Mouse (Mus musculus): Measurements from ENCODE around the gene Crcp. TPM values are rescaled to one million over a fixed set of nuclear protein-coding genes. Genes with fewer than 3 reads are reported as not detected.

The Crcp gene
- 35.9 and 38.6 TPM in 2 replicates for total RNA-seq (2021)
- long read RNA-seq, experiment 1, transcript Crcp-202 (6 exons, 669 nt): minor isoform, 5 of 62 reads
- long read RNA-seq, experiment 1, transcript Crcp-201 (6 exons, 1,492 nt): major isoform, 44 of 62 reads
- long read RNA-seq, experiment 1, partial matches to known transcripts: 2 of 62 reads
- long read RNA-seq, experiment 1, other reads (novel, unspliced or antisense): 11 of 62 reads
- long read RNA-seq, experiment 2, transcript Crcp-201 (6 exons, 1,492 nt): major isoform, 34 of 39 reads
- long read RNA-seq, experiment 2, partial matches to known transcripts: 0 of 39 reads
- long read RNA-seq, experiment 2, other reads (novel, unspliced or antisense): 1 of 39 reads

GRCm38 (mm10) chr5:130029142-130029897 is at the start of gene Crcp, which contains the start of gene Asl:
Gene Crcp (plus strand): TSS chr5:130029290.
Gene Asl (minus strand): TSS chr5:130029247.
- peak; percentile 92 for DNase-seq

- no peak for DNase-seq
These were observed 48.9 kb upstream of the Crcp start for GRCm38 (mm10) chr5:129980216-129980615.

GRCm38 (mm10) chr5:129989376-129989775 is 39.7 kb upstream of the Crcp start:
- peak; percentile 54 for DNase-seq

DNA sequence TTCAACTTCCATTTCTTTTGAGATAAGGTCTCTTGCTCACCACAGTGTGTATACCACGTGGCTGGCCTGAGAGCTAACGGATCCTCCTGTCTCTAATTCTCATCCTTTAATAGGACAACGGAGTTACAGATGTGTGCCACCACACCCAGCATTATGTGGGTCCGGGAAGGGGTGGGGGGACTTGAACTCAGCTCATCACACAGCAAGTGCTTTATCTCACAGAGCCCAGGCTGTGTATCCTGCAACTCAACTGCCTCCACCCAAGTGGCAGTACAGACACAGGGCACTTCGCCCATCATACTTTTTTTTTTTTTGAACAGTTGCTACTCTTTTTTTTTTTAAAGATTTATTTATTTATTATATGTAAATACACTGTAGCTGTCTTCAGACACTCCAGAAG is 37.2 kb upstream of the Crcp start:
- DNase-seq: no peak

GRCm38 (mm10) chr5:129993374-129993773 is 35.7 kb upstream of the Crcp start:
- no peak for DNase-seq

DNA sequence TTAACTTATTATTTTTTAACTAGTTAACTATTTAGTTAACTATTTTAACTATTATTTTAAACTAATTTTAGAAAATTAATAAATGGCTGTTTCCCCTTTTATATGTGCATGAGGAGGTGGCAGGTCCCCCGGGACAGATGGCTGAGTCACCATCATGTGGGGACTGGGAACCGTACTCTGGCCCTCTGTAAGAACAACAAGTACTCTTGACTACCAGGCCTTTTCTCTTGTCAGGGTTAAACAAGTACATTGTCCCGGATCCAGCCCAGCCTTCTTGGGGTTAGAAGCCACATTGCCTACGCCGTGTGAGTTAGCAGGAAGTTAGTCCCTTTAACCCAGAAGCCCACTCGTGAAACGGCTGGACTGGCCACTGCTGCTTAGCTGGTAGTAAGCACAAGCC is 34.1 kb upstream of the Crcp start:
- no peak for DNase-seq

DNA sequence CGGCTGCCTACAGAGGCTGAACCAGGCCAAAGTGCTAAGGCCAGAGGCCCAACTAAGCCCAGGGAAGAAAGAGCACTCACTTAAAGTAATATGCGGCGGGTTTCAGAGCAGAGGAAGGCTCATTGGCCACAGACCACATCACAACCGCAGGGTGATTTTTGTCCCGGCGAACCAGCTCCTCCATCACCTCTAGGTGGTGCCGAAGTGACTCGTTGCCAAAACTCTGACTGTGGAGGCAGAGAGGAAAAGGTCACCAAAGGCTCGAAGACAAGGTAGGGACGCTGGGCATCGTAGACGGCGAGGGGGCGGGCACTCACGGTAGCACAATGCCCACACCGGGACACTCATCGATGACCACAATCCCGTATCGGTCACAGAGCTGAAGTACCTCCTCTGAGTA is 31.4 kb upstream of the Crcp start:
- DNase-seq: no peak

- DNase-seq: peak; percentile 75
These were observed 30.0 kb upstream of the Crcp start for GRCm38 (mm10) chr5:129999097-129999496.

- DNase-seq: no peak
These were observed 28.4 kb upstream of the Crcp start for GRCm38 (mm10) chr5:130000735-130001134.

DNA sequence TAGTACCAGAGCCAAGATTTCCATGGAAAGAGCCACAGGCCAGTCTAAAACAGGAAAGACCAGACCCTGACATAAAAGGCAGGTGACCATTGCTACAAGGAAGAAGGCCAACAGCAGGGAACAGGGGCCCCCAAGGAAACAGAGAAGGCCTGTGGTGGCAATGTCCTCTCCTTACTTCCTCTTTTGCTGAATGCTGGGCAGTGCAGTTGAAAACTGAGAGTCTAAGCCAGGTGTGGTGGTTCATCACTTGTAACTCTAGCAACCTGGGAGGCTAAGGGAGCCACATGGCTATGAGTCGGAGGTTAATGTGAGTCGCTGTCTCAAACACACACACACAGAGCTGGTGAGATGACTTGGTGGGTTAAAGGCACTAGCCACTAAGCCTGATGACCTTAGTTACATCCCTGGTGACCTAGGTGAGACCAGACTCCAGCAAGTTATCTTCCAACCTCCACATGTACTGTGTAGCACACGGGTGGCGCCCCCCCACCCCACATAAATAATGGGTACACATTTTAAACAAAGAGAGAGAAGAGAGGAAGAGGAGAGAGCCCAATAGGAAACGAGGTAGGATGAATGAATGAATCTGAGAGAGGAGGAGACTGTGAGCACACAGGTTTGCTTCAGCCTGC is 27.6 kb upstream of the Crcp start:
- no peak for DNase-seq

DNA sequence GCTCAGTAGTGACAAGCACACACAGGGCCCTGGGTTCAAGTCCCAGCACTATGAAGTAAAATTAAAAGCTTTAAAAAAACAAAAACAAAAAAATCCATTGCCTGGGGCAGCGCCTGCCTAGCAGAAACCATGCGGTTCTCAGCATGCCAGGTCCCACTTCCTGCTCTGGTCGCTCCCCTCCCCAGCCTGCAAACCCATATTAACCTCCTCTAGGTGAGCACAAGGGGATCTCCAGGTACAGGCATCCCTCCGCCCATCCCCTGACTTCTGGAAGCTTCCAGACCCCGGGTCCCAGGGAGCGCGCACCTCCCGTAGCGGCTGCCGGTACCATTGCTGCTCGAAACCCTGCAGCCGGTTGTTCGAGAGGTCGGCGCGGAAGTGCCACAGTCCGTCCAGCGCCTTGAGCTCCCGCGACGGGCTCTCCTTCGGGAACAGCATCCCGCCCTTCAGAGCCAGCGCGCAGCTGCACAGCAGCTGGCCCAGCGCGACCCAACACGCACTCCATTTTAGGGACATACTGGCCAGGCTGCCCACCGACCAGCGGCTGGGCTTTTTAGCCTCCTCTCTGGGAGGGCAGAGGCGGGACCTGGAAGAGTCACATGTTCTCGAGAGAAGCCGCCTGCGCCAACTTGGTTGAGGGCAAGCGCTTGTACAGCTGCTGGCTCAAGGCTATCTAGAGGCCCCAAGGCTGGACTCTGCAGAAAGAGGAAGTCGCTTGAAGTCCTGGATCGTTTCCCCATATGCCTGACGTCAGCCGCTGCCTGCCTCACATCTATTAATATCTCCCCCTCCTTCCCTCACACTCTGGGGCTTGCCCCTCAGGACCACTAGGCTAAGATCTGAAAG is 26.6 kb upstream of the Crcp start, which contains the start of gene Gusb:
Gusb (minus strand) TSS at position 749 of the 846 bp plus-strand sequence.
- peak; percentile 94 for DNase-seq

DNA sequence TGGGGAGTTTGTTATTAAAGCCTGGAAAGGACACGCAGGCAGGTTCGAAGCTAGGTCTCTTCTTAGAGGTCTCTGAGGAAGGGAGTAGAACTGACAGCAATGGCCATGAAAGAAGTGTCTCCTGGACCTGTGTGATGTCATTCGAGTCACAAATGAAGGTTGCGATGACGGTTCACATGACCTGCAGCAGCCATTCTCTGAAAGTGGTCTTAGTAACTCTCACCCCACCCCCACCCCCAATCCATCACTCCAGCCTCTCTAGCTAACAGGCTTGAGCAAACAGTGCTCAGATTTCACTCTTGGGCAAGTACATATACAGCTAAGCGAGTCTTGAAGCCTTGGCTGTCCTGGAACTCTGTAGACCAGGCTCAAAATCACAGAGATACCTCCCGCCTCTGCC is 25.9 kb upstream of the Crcp start:
- no peak for DNase-seq

GRCm38 (mm10) chr5:130007344-130007743 is 21.7 kb upstream of the Crcp start:
- DNase-seq: no peak

DNA sequence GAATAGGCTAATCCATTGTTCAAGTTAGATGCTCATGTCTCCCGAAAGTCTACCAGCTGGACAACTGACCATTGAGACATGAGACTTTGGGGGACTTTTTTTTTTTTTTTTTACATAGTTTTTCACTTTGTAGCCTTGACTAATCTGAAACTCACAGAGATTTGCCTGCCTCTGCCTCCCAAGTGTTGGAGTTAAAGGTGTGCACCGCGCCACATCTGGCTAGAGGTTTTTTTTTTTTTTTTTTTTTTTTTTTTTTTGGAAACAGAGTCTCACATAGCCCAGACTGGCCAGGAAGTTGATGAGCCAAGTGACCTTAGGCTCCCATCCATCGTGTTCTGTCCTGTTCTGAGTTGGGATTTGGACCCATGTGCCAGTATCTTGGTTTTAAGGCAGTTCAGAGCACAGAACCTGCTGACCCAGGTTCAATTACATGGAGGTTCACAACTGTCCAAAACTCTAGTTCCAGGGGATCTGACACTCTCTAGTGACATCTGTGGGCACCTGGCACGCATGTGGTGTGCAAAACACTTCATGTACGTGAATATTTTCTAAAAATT is 21.0 kb upstream of the Crcp start:
- DNase-seq: no peak

- DNase-seq: no peak
These were observed 19.3 kb upstream of the Crcp start for GRCm38 (mm10) chr5:130009784-130010183.

- no peak for DNase-seq
These were observed 18.1 kb upstream of the Crcp start for GRCm38 (mm10) chr5:130010961-130011360.

- no peak for DNase-seq
These were observed 14.0 kb upstream of the Crcp start for GRCm38 (mm10) chr5:130015104-130015503.

- DNase-seq: no peak
These were observed 9.6 kb upstream of the Crcp start for GRCm38 (mm10) chr5:130019461-130019860.

- DNase-seq: peak; percentile 40
These were observed 7.6 kb upstream of the Crcp start for GRCm38 (mm10) chr5:130021361-130021966.

DNA sequence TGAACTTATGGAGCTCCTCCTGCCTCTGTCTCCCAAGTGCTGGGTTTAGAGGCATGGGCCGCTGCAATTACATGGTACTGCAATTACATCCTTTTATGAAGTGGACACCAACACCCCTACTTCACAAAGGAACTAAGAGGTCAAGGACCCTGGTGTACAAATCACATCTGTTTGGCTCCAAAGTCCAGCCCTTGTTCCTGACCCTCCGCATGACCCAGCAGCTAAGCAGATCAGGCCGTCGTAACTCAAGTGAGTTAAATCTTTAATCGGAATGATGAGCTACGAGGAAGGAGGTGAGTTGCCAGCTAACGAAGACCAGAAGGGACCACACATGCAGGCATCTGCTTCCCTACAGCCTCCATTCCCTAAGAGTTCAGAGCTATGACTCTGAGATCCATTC is 6.7 kb upstream of the Crcp start:
- no peak for DNase-seq

GRCm38 (mm10) chr5:130023067-130023766 is 5.9 kb upstream of the Crcp start:
- DNase-seq: no peak
